Mouse (Mus musculus): ENCODE data around the gene Terb2. TPM values are rescaled to one million over a fixed set of nuclear protein-coding genes. Genes with fewer than 3 reads are reported as not detected.

Gene Terb2
- polyA plus RNA-seq (2015; fragmentation: Nextera tagmentation; extraction: Ambion mirVana), result not detected in 2 replicates

DNA sequence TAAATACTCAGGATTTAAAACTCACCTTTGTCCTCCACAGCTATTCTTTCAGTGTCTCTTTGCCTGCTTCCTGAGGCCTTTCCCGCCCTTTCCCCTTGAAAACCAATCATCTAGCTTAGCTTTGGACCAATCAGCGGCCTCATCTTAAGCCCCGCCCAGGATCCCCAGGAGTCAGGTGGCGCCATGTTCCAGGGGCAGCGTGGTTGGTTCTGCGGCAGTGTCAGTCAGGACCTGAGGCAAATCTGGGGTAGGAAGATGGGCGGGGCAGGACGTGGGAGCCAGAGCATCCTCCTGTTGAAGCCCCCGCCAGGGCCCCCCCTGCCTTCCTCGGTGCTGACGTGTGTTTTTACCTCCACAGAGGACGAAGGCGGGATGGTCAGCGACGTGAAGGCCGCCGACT lies at the start of gene Terb2, which contains the start of gene Patl2:
Gene Terb2, plus strand, starts transcription at position 167 of the 400 bp plus-strand sequence.
Gene Patl2, minus strand, starts transcription at position 84 of the 400 bp plus-strand sequence.

DNA sequence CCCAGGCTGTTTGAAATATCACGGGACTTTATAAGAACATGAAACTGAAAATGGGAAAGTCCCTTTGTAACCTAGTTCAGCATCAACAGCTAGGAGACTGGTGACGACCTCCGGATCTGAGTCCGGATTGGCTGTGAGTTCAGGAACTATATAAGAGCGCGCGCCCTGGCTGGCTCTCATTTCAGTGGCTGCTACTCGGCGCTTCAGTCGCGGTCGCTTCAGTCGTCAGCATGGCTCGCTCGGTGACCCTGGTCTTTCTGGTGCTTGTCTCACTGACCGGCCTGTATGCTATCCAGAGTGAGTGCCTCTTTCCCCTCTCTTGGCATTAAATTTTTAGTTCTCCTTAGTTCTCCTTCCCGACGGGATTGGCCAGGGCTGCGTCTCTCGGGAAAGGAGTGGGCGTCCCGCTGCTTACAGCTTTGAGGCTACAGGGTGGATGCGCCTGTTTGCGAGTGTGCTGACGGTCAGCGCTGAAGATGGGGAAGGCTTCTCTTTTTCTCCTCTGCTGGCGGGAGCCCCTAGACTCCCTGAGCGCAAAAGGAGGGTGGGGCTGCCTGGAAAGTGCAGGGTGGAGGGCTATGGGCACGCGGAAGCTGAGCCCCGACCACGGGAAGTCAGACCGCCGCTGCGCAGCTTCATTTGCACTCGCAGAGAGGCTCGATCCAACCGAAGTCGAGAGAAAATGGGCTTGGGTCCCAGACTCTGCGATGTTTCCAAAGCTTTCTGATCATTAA lies 38.4 kb upstream of the Terb2 start, which contains the start of gene B2m:
Gene B2m, plus strand, starts transcription at position 179 of the 734 bp plus-strand sequence.

DNA sequence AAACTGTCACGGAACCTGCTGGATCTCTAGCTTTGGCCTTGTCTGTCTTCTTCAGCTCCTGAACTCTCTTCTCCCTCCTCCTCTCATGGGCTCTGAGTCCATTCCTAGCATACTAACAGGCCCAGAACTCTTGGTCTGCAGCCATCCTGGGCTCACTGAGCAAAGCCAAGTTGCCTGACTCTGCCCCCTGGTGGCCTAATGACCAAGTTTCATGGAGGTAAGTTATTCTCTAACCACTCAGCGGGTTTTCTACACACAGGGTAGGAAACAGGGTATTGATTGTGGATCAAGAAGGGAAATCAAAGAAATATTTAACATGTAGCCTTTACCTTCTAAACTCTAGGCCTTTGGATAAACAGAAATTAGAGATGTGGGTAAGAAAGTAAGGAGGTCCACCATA lies 25.4 kb upstream of the Terb2 start, which contains the start of gene Trim69:
Gene Trim69, plus strand, starts transcription at position 21 of the 400 bp plus-strand sequence.

DNA sequence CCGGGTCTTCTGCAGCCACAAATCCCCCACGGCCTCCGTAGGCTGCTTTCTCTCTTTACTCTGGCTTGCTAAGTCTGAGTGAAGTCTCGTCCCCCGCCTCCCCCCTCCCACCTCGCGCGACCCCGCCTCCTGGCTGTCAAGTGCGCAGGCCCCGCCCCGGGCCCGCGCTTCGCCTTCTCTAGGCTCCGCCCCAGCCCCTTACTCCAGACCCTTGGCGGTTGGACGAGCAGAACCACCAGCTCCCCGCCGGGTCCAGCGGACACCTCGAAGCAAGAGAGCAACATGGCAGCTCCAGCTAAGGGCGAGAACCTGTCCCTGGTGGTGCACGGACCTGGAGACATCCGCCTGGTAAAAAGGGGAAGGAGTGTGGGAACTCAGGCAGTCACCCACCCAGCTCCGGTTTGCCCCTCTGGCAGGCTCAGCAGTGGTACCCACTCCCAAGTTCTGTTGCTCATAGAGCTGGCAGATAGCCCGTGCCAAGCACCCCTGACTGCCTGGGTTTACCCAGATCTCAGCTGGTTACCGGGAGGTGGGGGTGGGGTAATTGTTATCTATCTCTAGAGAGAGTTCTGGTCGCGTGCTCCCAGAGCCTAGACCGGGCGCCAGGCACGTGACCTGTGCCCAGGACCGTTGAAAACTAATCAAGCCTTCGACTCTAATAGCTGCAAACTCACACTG lies 48.7 kb downstream of the Terb2 start, which contains the start of gene Sord:
Gene Sord, plus strand, starts transcription at position 139 of the 678 bp plus-strand sequence.

Other genes with a start within 250 kb of the Terb2 start
- 24.3 and 25.8 TPM in 2 replicates for gene Ctdspl2, start 230.3 kb upstream of the Terb2 start, polyA plus RNA-seq (2015; fragmentation: Nextera tagmentation; extraction: Ambion mirVana)
- gene Mageb3, start 230.2 kb upstream of the Terb2 start, polyA plus RNA-seq (2015; fragmentation: Nextera tagmentation; extraction: Ambion mirVana), result 0.18 and 0.19 TPM in 2 replicates
- gene Eif3j1, start 157.7 kb upstream of the Terb2 start, polyA plus RNA-seq (2015; fragmentation: Nextera tagmentation; extraction: Ambion mirVana), result 14.0 and 15.0 TPM in 2 replicates
- 2.8 and 3.2 TPM in 2 replicates for gene Spg11, start 67.9 kb upstream of the Terb2 start, polyA plus RNA-seq (2015; fragmentation: Nextera tagmentation; extraction: Ambion mirVana)
- gene B2m, start 38.6 kb upstream of the Terb2 start, polyA plus RNA-seq (2015; fragmentation: Nextera tagmentation; extraction: Ambion mirVana), result 646 and 799 TPM in 2 replicates
- gene Trim69, start 25.6 kb upstream of the Terb2 start, polyA plus RNA-seq (2015; fragmentation: Nextera tagmentation; extraction: Ambion mirVana), result not detected in 2 replicates
- 0.15 and 0.18 TPM in 2 replicates for gene Patl2, start 83 bp upstream of the Terb2 start, polyA plus RNA-seq (2015; fragmentation: Nextera tagmentation; extraction: Ambion mirVana)
- gene Sord, start 48.5 kb downstream of the Terb2 start, polyA plus RNA-seq (2015; fragmentation: Nextera tagmentation; extraction: Ambion mirVana), result 43.3 and 45.4 TPM in 2 replicates
- 0.04 TPM in 1 of 2 replicates, not detected in the other for gene Duox2, start 112.2 kb downstream of the Terb2 start, polyA plus RNA-seq (2015; fragmentation: Nextera tagmentation; extraction: Ambion mirVana)
- not detected in 2 replicates for gene Duoxa2, start 112.6 kb downstream of the Terb2 start, polyA plus RNA-seq (2015; fragmentation: Nextera tagmentation; extraction: Ambion mirVana)
- not detected in 2 replicates for gene Duoxa1, start 127.5 kb downstream of the Terb2 start, polyA plus RNA-seq (2015; fragmentation: Nextera tagmentation; extraction: Ambion mirVana)
- not detected in 2 replicates for gene Duox1, start 129.4 kb downstream of the Terb2 start, polyA plus RNA-seq (2015; fragmentation: Nextera tagmentation; extraction: Ambion mirVana)
- 2.1 and 3.1 TPM in 2 replicates for gene Shf, start 182.9 kb downstream of the Terb2 start, polyA plus RNA-seq (2015; fragmentation: Nextera tagmentation; extraction: Ambion mirVana)
- 3.6 and 5.3 TPM in 2 replicates for gene Slc28a2, start 240.2 kb downstream of the Terb2 start, polyA plus RNA-seq (2015; fragmentation: Nextera tagmentation; extraction: Ambion mirVana)

Data from spleen, postnatal 0 days (tissue).